Mouse (Mus musculus): ENCODE measurements around the gene Mfn1. TPM values are rescaled to one million over a fixed set of nuclear protein-coding genes. Genes with fewer than 3 reads are reported as not detected.

Gene Mfn1
- polyA plus RNA-seq, 1 experiment from 2014 or later: 45.6 TPM

DNA sequence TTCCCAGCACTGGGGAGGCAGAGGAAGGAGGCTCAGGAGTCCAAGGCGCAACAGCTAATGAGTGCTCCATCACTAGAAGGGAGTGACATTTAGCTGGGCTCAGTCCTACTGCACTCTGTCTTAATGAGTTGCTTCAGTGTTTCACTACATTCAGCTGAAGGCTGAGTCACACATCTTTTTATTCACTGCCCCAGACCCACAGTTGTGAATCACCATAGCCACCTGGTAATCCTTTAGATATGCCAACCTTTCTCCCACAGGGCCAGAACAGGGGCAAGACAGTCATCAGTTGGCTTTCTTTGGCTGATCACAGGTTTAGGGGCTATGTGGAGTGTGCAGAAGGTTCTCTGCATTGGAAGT lies 32.6 kb upstream of the Mfn1 start:
- H3K36me3 ChIP-seq: no peaks in the 10 kb centered on the region
- H3K4me3 ChIP-seq: no peak overlapping the region
- WGBS: 88% methylated on average over 1 of the region's 1 CpGs
- no peaks in the 10 kb centered on the region for H3K27me3 ChIP-seq (ENCODE audit: insufficient read depth, poor library complexity, severe bottlenecking)
- no peak overlapping the region for H3K27ac ChIP-seq
- H3K9me3 ChIP-seq: no peaks in the 10 kb centered on the region
- H3K4me1 ChIP-seq: 0 out of 2 replicates have a peak, but pooled peaks cover 4% of the 10 kb centered on the region
- DNase-seq (ENCODE audit: low spot score): no peak

DNA sequence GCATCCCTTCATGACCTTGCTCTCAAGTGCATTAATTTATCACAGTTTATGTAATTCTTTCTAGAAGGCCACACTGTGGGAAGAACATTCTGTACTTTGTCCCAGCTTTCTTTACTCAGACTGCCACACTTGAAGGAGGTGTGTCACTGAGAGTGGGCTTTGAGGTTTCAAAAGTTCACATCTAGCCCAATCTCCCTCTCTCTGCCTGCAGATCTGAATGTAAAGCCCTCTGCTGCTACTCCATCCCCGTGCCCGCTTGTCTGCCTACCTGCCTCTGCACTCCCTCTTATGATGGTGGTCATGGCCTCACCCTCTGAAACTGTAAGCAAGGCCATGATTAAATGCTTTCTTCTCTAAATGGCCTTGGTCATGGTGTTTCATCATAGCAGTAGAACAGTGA lies 28.9 kb upstream of the Mfn1 start:
- no peaks in the 10 kb centered on the region for H3K9me3 ChIP-seq
- H3K36me3 ChIP-seq: no peaks in the 10 kb centered on the region
- H3K4me1 ChIP-seq: 0 out of 2 replicates have a peak, but pooled peaks cover 4% of the 10 kb centered on the region
- H3K4me3 ChIP-seq: no peak overlapping the region
- DNase-seq (ENCODE audit: low spot score): no peak
- H3K27me3 ChIP-seq (ENCODE audit: insufficient read depth, poor library complexity, severe bottlenecking): no peaks in the 10 kb centered on the region
- H3K27ac ChIP-seq: no peak overlapping the region
- WGBS: 82% methylated on average over 2 of the region's 2 CpGs

DNA sequence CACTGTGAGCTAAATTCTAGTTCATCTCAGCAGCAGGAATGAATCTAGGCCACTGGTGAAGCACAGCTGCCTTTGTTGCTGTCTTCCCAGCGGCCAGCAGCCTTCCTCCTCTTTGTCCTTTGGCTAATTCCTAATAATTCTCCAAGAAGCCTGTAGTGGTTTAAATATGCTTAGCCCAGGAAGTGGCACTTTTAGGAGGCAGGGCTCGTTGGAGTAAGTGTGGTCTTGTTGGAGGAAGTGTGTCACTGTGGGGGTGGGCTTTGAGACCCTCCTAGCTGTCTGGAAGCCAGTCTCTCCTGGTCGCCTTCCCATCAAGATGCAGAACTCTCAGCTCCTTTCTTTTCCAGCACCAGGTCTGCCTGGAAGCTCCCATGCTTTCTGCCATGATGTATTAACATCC lies 23.4 kb upstream of the Mfn1 start:
- no peak for DNase-seq (ENCODE audit: low spot score)
- 81% methylated on average over 3 of the region's 3 CpGs for WGBS
- Histone ChIP-seq H3K27me3 (ENCODE audit: insufficient read depth, poor library complexity, severe bottlenecking) (no peaks in the 10 kb centered on the region), H3K27ac (no peak overlapping the region), H3K4me3 (no peak overlapping the region), H3K9me3 (no peaks in the 10 kb centered on the region), H3K4me1 (0 out of 2 replicates have a peak, but pooled peaks cover 7% of the 10 kb centered on the region), H3K36me3 (no peaks in the 10 kb centered on the region)

DNA sequence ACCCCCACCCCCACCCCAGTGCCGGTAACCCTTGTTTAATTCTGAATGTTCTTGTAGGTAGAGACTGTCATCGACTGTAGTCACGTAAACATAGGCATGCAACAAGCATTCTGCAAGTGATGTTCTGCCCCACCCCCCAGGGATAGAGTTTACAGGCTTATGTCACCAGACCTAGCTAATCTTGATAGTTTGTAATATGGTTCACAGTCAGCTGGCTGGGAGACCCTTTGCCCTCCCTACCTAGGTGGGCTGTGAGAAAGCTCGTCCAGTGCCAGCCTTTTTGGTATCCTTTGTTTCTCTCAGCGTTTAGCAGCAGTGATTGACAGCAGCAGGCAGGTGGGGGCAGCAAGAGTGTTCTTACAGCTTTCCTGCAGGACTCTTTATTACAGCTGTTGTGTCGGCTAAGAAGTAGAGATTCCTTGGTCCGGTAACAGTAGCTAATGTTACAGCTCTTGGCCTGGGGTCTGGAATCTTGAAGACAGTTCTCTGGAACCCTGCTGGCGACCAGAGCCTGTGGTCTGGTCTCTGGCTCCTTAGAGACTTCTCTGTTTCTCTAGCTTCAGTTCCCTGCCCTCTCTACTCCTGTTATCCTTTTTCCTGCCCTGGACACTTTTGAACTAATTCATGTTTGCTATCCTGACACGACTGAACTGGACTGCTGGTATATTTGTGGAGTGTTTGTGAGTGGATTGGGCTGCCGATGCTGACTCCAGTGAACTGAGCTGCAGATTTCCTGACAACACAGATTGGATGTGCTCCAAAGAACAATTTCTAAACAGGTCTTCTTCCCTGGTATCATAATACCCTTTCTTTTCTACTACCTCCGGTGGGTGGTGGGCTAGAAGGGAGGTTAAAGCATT lies 22.7 kb upstream of the Mfn1 start:
- Histone ChIP-seq H3K9me3 (no peaks in the 10 kb centered on the region), H3K36me3 (no peaks in the 10 kb centered on the region), H3K4me3 (no peak overlapping the region), H3K4me1 (peaks cover 11% of the 10 kb centered on the region; the same call in 1 of the 2 replicates), H3K27me3 (ENCODE audit: insufficient read depth, poor library complexity, severe bottlenecking) (no peaks in the 10 kb centered on the region), H3K27ac (no peak overlapping the region)
- DNase-seq (ENCODE audit: low spot score): no peak
- 61% methylated on average over 11 of the region's 11 CpGs for whole genome bisulfite sequencing

DNA sequence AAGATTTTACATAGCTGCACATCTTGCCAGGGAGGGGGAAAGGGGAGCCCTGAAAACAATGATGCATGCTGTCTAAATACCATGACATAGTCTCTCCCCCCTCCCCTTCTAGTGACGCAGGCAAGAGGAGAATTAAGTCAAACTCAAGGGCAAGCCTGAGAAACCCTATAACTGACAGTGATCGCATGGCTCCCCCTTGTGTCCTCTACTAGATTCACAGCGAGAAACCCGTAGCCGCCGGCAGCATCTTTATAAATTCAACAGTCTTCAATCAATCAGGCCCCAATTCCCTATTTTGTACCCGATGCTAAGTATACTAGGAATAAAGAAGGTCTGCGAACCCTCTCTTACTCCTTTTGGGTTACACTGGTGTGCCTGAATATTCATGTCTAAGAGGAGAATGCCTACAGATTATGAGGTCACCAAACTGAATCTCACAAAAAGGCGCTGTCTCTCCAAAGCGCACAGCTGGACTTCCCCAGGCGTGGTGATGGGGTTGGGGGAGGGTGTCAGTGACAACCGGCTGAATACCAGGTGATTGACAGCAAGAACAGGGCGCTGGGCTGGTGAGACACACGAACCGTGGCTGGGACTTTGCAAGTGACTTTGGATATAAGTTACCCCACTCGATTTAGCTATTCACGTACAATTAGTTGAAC lies 20.5 kb upstream of the Mfn1 start:
- H3K27ac ChIP-seq: no peak overlapping the region
- H3K4me3 ChIP-seq: peak overlapping the region; percentile 89
- whole genome bisulfite sequencing: 3% methylated on average over 17 of the region's 17 CpGs
- no peaks in the 10 kb centered on the region for H3K27me3 ChIP-seq (ENCODE audit: insufficient read depth, poor library complexity, severe bottlenecking)
- peak; percentile 86 for DNase-seq (ENCODE audit: low spot score)
- H3K36me3 ChIP-seq: no peaks in the 10 kb centered on the region
- H3K4me1 ChIP-seq: peaks cover 16% of the 10 kb centered on the region; the same call in 1 of the 2 replicates
- no peaks in the 10 kb centered on the region for H3K9me3 ChIP-seq

DNA sequence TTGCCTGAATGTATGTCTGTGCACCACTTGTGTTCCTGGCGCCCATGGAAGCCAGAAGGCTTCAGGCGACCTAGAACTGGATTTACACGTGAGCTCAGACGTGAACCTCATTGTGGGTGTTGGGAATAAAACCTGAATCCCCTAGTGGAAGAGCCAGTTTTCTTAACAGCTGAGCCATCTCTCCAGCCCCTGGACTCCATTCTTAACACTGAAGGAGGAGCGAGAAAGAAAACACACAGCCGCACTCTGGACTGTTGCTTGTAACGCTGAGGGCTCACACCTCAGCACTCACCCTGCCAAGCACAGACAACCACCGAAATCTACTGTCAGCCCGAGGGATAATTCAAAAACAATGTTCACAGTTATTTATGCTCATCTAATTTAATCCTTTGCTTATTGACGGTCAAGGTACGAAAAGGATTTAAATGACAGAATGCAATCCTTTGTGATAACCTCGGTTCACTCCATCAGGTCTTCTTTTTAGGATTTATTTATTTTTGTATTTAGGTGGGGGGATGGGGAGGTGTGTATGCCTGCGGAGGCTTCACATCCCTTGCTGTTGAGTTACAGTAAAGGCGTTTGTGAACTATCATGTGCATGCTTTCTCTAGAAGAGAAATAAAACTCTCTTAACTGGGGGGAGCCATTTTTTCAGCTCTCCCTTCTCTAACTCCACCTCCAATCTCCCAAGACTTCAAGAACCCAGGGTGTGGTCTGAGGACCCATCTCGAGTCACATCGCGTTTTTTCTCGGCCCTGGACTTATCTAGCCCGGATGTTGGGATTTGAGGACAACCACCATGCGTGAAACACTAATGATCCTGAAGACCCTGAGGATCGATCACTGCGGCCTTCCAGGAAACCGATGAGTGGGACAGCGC lies 19.5 kb upstream of the Mfn1 start, which contains the start of gene Zfp639:
Gene Zfp639 (plus strand): TSS at position 764 of the 879 bp plus-strand sequence.
- H3K4me3 ChIP-seq: peak within 1 kb of the TSS; percentile 89
- H3K27me3 ChIP-seq (ENCODE audit: insufficient read depth, poor library complexity, severe bottlenecking): no peaks in the 10 kb centered on the region
- 6% methylated on average over 24 of the region's 24 CpGs for WGBS
- peaks cover 16% of the 10 kb centered on the region; the same call in 1 of the 2 replicates for H3K4me1 ChIP-seq
- H3K36me3 ChIP-seq: peaks cover 4% of the 10 kb centered on the region; the same call in 1 of the 2 replicates
- DNase-seq (ENCODE audit: low spot score): no peak
- peak within 1 kb of the TSS; percentile 99 for H3K27ac ChIP-seq
- H3K9me3 ChIP-seq: no peaks in the 10 kb centered on the region

DNA sequence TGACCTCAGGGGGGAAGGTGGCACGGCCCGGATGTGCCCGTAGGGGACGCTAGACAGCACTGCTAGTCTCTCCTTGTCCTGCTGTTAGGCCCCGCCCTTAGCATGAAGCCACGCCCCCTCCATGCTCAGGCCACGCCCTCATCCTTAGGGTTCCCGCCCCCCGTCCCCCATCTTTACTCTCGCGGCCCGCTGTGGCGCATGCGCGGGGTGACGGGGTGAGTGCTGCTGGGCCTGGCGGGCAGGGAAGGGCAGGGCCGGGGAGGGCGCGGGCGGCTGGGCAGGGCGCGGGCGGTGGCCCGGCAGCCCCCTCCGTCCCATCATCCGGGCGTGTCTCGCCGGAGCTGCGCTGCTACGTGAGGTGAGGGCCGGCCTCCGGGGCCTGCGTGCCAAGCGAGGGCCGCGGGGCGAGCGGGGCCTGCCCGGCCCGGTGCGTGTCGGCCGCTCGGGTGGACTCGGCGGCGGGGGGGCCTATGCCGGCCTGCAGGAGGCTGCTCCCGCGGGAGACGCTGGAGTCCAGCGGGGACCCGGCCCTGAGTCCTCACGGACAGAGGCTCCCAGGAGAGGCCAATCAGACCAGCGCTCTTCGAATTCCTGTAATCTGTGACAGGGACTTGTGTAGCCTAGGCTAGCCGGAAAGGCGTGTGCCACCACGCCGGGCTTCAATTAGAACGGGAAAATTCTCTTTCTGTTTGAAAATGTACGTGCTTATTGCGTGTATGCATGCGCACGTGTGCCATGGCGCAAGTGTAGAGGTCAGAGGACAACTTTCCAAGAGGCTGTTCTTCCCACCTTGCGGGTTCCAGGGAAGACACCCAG lies 18.7 kb upstream of the Mfn1 start:
- H3K9me3 ChIP-seq: no peaks in the 10 kb centered on the region
- WGBS: under 1% methylated on average over 69 of the region's 69 CpGs
- H3K36me3 ChIP-seq: peaks cover 10% of the 10 kb centered on the region; the same call in 1 of the 2 replicates
- no peaks in the 10 kb centered on the region for H3K27me3 ChIP-seq (ENCODE audit: insufficient read depth, poor library complexity, severe bottlenecking)
- H3K4me1 ChIP-seq: peaks cover 16% of the 10 kb centered on the region; the same call in 1 of the 2 replicates
- peak overlapping the region; percentile 89 for H3K4me3 ChIP-seq
- DNase-seq (ENCODE audit: low spot score): peak; percentile 98
- H3K27ac ChIP-seq: peak overlapping the region; percentile 99

DNA sequence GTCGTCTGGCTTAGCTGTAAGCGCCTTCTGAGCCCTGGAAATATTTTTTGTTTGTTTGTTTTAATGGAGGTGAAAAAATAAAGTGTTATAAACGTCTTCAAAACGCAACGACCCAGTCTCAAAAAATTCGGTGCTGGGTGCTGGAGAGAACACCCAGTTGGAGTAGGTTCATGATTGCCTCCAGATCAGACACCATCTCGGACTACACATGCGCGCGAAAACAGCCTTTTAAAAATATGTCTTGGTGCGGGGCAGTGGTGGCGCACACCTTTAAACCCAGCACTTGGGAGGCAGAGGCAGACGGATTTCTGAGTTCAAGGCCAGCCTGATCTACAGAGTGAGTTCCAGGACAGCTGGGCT lies 18.1 kb upstream of the Mfn1 start:
- Histone ChIP-seq H3K9me3 (no peaks in the 10 kb centered on the region), H3K4me3 (peak overlapping the region; percentile 89), H3K27ac (peak overlapping the region; percentile 99), H3K4me1 (peaks cover 16% of the 10 kb centered on the region; the same call in 1 of the 2 replicates), H3K27me3 (ENCODE audit: insufficient read depth, poor library complexity, severe bottlenecking) (no peaks in the 10 kb centered on the region), H3K36me3 (peaks cover 16% of the 10 kb centered on the region)
- no peak for DNase-seq (ENCODE audit: low spot score)
- WGBS: 4% methylated on average over 13 of the region's 13 CpGs

DNA sequence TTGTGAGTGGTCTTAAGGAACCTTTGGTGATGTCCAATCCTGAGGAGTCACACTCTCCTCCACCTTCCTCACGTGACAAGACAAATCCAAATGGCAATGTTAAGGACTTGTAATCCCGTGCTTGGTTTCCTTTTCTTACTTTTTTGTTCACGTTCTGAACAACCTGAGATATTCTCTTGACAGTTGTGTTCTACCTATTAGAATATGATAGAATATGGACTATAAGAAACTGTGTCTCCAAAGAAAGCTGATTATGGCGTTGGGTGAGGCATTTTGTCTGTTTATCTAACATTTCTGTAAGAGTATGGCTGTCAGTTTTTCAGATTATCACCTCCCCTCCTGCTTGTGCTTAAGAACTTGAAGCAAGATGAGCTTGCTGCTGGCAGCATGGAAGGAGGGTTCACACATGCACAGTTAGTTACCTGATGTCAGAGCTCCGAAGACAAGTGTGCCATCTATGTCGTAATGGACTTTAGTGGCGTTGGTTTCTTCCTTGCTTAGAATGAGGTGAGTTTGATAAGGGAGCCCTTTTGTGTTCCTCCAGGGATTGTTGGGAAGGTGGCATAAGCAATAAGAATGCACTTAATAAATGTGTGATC lies 16.5 kb upstream of the Mfn1 start:
- WGBS: 89% methylated on average over 7 of the region's 7 CpGs
- no peaks in the 10 kb centered on the region for H3K27me3 ChIP-seq (ENCODE audit: insufficient read depth, poor library complexity, severe bottlenecking)
- peaks cover 16% of the 10 kb centered on the region; the same call in 1 of the 2 replicates for H3K4me1 ChIP-seq
- H3K36me3 ChIP-seq: peaks cover 31% of the 10 kb centered on the region
- no peaks in the 10 kb centered on the region for H3K9me3 ChIP-seq
- H3K27ac ChIP-seq: no peak overlapping the region
- no peak for DNase-seq (ENCODE audit: low spot score)
- no peak overlapping the region for H3K4me3 ChIP-seq

DNA sequence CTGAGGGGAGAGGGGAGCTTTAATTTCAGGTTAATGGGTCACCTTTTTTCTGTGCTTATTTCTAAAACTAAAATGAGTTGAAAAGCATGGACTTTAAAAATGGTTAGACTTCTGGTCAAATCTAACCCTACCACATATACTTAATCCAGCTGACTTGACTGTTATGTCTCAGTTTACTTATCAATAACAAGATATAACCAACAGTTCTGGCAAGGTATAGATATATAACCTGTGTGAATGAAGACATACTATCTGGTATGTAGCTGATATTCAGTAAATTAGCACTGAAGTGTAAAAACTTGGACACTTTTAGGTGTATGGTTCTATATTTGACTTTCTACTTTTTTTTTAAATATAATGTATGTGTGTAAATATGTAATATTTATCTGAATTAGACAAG lies 15.7 kb upstream of the Mfn1 start:
- Histone ChIP-seq H3K9me3 (no peaks in the 10 kb centered on the region), H3K4me1 (peaks cover 16% of the 10 kb centered on the region; the same call in 1 of the 2 replicates), H3K4me3 (no peak overlapping the region), H3K27ac (no peak overlapping the region), H3K27me3 (ENCODE audit: insufficient read depth, poor library complexity, severe bottlenecking) (no peaks in the 10 kb centered on the region), H3K36me3 (peaks cover 37% of the 10 kb centered on the region)
- no peak for DNase-seq (ENCODE audit: low spot score)

DNA sequence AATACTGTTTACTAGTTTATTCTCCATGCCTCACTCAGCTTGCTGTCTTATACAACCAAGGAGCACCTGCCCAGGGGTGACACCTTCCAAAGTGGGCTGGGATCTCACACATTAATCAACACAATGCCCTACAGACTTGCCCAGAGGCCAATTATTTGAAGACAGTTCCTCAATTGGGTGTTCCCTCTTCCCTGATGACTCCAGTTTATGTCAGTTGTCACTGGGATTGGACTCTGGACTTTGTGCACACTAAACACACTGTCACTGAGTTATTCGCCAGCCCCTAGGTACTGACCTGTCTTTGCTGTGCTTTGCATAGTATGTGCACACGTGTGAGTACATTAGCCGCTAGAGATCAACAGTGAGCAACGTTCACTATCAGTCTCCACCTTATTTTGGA lies 2.1 kb upstream of the Mfn1 start:
- H3K4me3 ChIP-seq: no peak overlapping the region
- 89% methylated on average over 4 of the region's 4 CpGs for WGBS
- H3K4me1 ChIP-seq: no peaks in the 10 kb centered on the region
- DNase-seq (ENCODE audit: low spot score): no peak
- H3K36me3 ChIP-seq: peaks cover 31% of the 10 kb centered on the region
- no peak overlapping the region for H3K27ac ChIP-seq
- H3K27me3 ChIP-seq (ENCODE audit: insufficient read depth, poor library complexity, severe bottlenecking): no peaks in the 10 kb centered on the region
- peaks cover 7% of the 10 kb centered on the region; the same call in 1 of the 2 replicates for H3K9me3 ChIP-seq
